Mouse (Mus musculus) stomach, embryonic 15.5 days (tissue): Measurements from ENCODE around the gene Rpp25. TPM values are rescaled to one million over a fixed set of nuclear protein-coding genes. Genes with fewer than 3 reads are reported as not detected.

Experiments
- ATAC-seq: fragments of 200-750 bp; cut with Nextera tagmentation; 2 replicates; pipeline ENCODE4 v1.8.0; 2017; ENCODE audit warnings: low read depth, moderate number of reproducible peaks, moderate TSS enrichment; ENCODE audit not compliant: insufficient read depth, low FRiP score
- H3K27ac ChIP-seq: fragments of 300-500 bp; sonication (generic); 2 replicates; pipeline ENCODE4 v1.5.1; 2015; ENCODE audit warnings: mild to moderate bottlenecking, inconsistent platforms
- H3K27me3 ChIP-seq: fragments of 300-500 bp; sonication (generic); replicated peaks from 2 replicates; pipeline ENCODE4 v1.6.1; 2015; ENCODE audit warnings: inconsistent platforms
- H3K36me3 ChIP-seq: fragments of 300-500 bp; sonication (generic); 2 replicates; pipeline ENCODE4 v1.6.1; 2015; ENCODE audit warnings: inconsistent platforms
- H3K4me1 ChIP-seq: fragments of 300-500 bp; sonication (generic); 2 replicates; pipeline ENCODE4 v1.6.1; 2015; ENCODE audit warnings: inconsistent platforms
- H3K4me2 ChIP-seq: fragments of 300-500 bp; sonication (generic); 2 replicates; pipeline ENCODE4 v1.6.1; 2015; ENCODE audit warnings: mild to moderate bottlenecking, inconsistent platforms
- H3K4me3 ChIP-seq: fragments of 300-500 bp; sonication (generic); replicated peaks from 2 replicates; pipeline ENCODE4 v1.5.1; 2015; ENCODE audit warnings: inconsistent platforms
- H3K9ac ChIP-seq: fragments of 300-500 bp; sonication (generic); 2 replicates; pipeline ENCODE4 v1.6.1; 2015; ENCODE audit warnings: inconsistent platforms
- H3K9me3 ChIP-seq: fragments of 300-500 bp; sonication (generic); 2 replicates; pipeline ENCODE4 v1.6.1; 2016; ENCODE audit warnings: inconsistent platforms
- WGBS: fragments of 180-500 bp; shearing (Covaris S2); methylation state at CpG from one replicate; pipeline ENCODE4 v1.1.7; 2015; 5-methylcytosine and 5-hydroxymethylcytosine counted together
- polyA plus RNA-seq: library from polyadenylated mRNA; unstranded; fragments of >200 nt; fragmentation: Nextera tagmentation; extraction: Ambion mirVana; gene quantifications from 2 replicates; pipeline ENCODE4 v1.2.1, GENCODE M21; 2015

Gene Rpp25
- polyA plus RNA-seq, 1 experiment from 2014 or later, result 6.1 TPM

- 0 out of 2 replicates have a peak, but pooled peaks cover 2% of the 10 kb centered on the region for H3K4me1 ChIP-seq
- no peak overlapping the region for H3K4me2 ChIP-seq
- no peak overlapping the region for H3K4me3 ChIP-seq
- ATAC-seq, result no peak
- no peaks in the 10 kb centered on the region for H3K9me3 ChIP-seq
- no peak overlapping the region for H3K9ac ChIP-seq
- peaks cover 37% of the 10 kb centered on the region for H3K36me3 ChIP-seq
- no peak overlapping the region for H3K27ac ChIP-seq
- 85% methylated on average over 3 of the region's 3 CpGs for WGBS
- H3K27me3 ChIP-seq, result no peaks in the 10 kb centered on the region
These were observed 40.1 kb downstream of the Rpp25 start for GRCm38 (mm10) chr9:57543951-57544350.

- Histone ChIP-seq H3K27ac (no peak overlapping the region; the same call in 1 of the 2 replicates), H3K27me3 (no peaks in the 10 kb centered on the region), H3K4me1 (peaks cover 4% of the 10 kb centered on the region; the same call in 1 of the 2 replicates), H3K36me3 (peaks cover 28% of the 10 kb centered on the region), H3K9ac (no peak overlapping the region), H3K9me3 (no peaks in the 10 kb centered on the region), H3K4me3 (no peak overlapping the region), H3K4me2 (no peak overlapping the region)
- no peak for ATAC-seq
- WGBS, result 69% methylated on average over 5 of the region's 5 CpGs
These were observed 43.5 kb downstream of the Rpp25 start for GRCm38 (mm10) chr9:57547287-57547686.

- Histone ChIP-seq H3K27me3 (no peaks in the 10 kb centered on the region), H3K9ac (no peak overlapping the region), H3K4me3 (no peak overlapping the region), H3K36me3 (peaks cover 24% of the 10 kb centered on the region), H3K4me2 (no peak overlapping the region), H3K9me3 (no peaks in the 10 kb centered on the region), H3K4me1 (peaks cover 4% of the 10 kb centered on the region; the same call in 1 of the 2 replicates), H3K27ac (peak overlapping the region; percentile 11; the same call in 1 of the 2 replicates)
- no peak for ATAC-seq
- 86% methylated on average over 11 of the region's 11 CpGs for WGBS
These were observed 44.0 kb downstream of the Rpp25 start for GRCm38 (mm10) chr9:57547869-57548268.

- ATAC-seq, result no peak
- WGBS, result 95% methylated on average over 4 of the region's 4 CpGs
- Histone ChIP-seq H3K9me3 (no peaks in the 10 kb centered on the region), H3K36me3 (peaks cover 14% of the 10 kb centered on the region), H3K27me3 (no peaks in the 10 kb centered on the region), H3K4me3 (no peak overlapping the region), H3K27ac (no peak overlapping the region), H3K4me2 (no peak overlapping the region), H3K9ac (no peak overlapping the region), H3K4me1 (peaks cover 4% of the 10 kb centered on the region; the same call in 1 of the 2 replicates)
These were observed 45.4 kb downstream of the Rpp25 start for GRCm38 (mm10) chr9:57549186-57549585.

- ATAC-seq, result peak; percentile 37; the same call in 1 of the 2 replicates
- WGBS, result 69% methylated on average over 11 of the region's 11 CpGs
- H3K27ac ChIP-seq, result peak overlapping the region; percentile 23; the same call in 1 of the 2 replicates
- H3K9me3 ChIP-seq, result no peaks in the 10 kb centered on the region
- peaks cover 4% of the 10 kb centered on the region; the same call in 1 of the 2 replicates for H3K4me1 ChIP-seq
- H3K36me3 ChIP-seq, result peaks cover 6% of the 10 kb centered on the region; the same call in 1 of the 2 replicates
- H3K4me3 ChIP-seq, result no peak overlapping the region
- no peak overlapping the region for H3K9ac ChIP-seq
- H3K27me3 ChIP-seq, result no peaks in the 10 kb centered on the region
- no peak overlapping the region for H3K4me2 ChIP-seq
These were observed 46.5 kb downstream of the Rpp25 start for GRCm38 (mm10) chr9:57550126-57550862.

GRCm38 (mm10) chr9:57552139-57552887, 48.5 kb downstream of the Rpp25 start, which contains the start of gene Mpi:
TSS of gene Mpi (minus strand) at chr9:57552763.
- no peaks in the 10 kb centered on the region for H3K9me3 ChIP-seq
- H3K27me3 ChIP-seq, result no peaks in the 10 kb centered on the region
- peaks cover 4% of the 10 kb centered on the region; the same call in 1 of the 2 replicates for H3K4me1 ChIP-seq
- H3K27ac ChIP-seq, result no peak within 1 kb of the TSS
- H3K9ac ChIP-seq, result peak within 1 kb of the TSS; percentile 27; the same call in 1 of the 2 replicates
- peak within 1 kb of the TSS; percentile 66 for H3K4me2 ChIP-seq
- 0 out of 2 replicates have a peak, but pooled peaks have one; percentile 19 for ATAC-seq
- H3K36me3 ChIP-seq, result peaks cover 6% of the 10 kb centered on the region; the same call in 1 of the 2 replicates
- H3K4me3 ChIP-seq, result peak within 1 kb of the TSS; percentile 55
- WGBS, result under 1% methylated on average over 28 of the region's 28 CpGs

GRCm38 (mm10) chr9:57553119-57553518, 49.3 kb downstream of the Rpp25 start:
- Histone ChIP-seq H3K36me3 (peaks cover 6% of the 10 kb centered on the region; the same call in 1 of the 2 replicates), H3K4me3 (peak overlapping the region; percentile 55; the same call in 1 of the 2 replicates), H3K9me3 (no peaks in the 10 kb centered on the region), H3K4me1 (peaks cover 4% of the 10 kb centered on the region; the same call in 1 of the 2 replicates), H3K9ac (no peak overlapping the region), H3K27ac (no peak overlapping the region), H3K27me3 (no peaks in the 10 kb centered on the region), H3K4me2 (no peak overlapping the region)
- ATAC-seq, result no peak
- WGBS, result 74% methylated on average over 11 of the region's 11 CpGs

- Histone ChIP-seq H3K27me3 (no peaks in the 10 kb centered on the region), H3K4me3 (no peak overlapping the region), H3K36me3 (no peaks in the 10 kb centered on the region), H3K27ac (no peak overlapping the region), H3K4me2 (no peak overlapping the region), H3K4me1 (peaks cover 4% of the 10 kb centered on the region; the same call in 1 of the 2 replicates), H3K9me3 (no peaks in the 10 kb centered on the region), H3K9ac (no peak overlapping the region)
- no peak for ATAC-seq
- 59% methylated on average over 3 of the region's 3 CpGs for WGBS
These were observed 50.9 kb downstream of the Rpp25 start for GRCm38 (mm10) chr9:57554753-57555152.

Other genes starting within 250 kb of the Rpp25 start
- 23.8 and 26.6 TPM in 2 replicates for gene 1700017B05Rik, start 241.4 kb upstream of the Rpp25 start, polyA plus RNA-seq
- 23.6 and 31.6 TPM in 2 replicates for gene Ppcdc, start 63.9 kb upstream of the Rpp25 start, polyA plus RNA-seq
- gene Scamp5, start 36.0 kb upstream of the Rpp25 start, polyA plus RNA-seq, result 19.8 and 22.4 TPM in 2 replicates
- gene Cox5a, start 17.2 kb downstream of the Rpp25 start, polyA plus RNA-seq, result 621 and 623 TPM in 2 replicates
- gene Fam219b, start 33.5 kb downstream of the Rpp25 start, polyA plus RNA-seq, result 18.7 and 19.7 TPM in 2 replicates
- gene Mpi, start 48.7 kb downstream of the Rpp25 start, polyA plus RNA-seq, result 38.9 and 48.4 TPM in 2 replicates
- gene Scamp2, start 56.9 kb downstream of the Rpp25 start, polyA plus RNA-seq, result 76.6 and 84.2 TPM in 2 replicates
- 17.4 and 19.2 TPM in 2 replicates for gene Ulk3, start 85.4 kb downstream of the Rpp25 start, polyA plus RNA-seq
- not detected in 2 replicates for gene Cplx3, start 102.3 kb downstream of the Rpp25 start, polyA plus RNA-seq
- not detected in 2 replicates for gene Lman1l, start 116.7 kb downstream of the Rpp25 start, polyA plus RNA-seq
- gene Csk, start 149.6 kb downstream of the Rpp25 start, polyA plus RNA-seq, result 29.6 and 29.8 TPM in 2 replicates
- gene Cyp1a2, start 179.7 kb downstream of the Rpp25 start, polyA plus RNA-seq, result not detected in 2 replicates
- gene Cyp1a1, start 183.9 kb downstream of the Rpp25 start, polyA plus RNA-seq, result 0.05 TPM in 1 of 2 replicates, not detected in the other
- 26.8 and 28.6 TPM in 2 replicates for gene Edc3, start 204.5 kb downstream of the Rpp25 start, polyA plus RNA-seq